Mouse (Mus musculus) hindbrain, embryonic 15.5 days (tissue): ENCODE measurements around the gene Ccna2. TPM values are rescaled to one million over a fixed set of nuclear protein-coding genes. Genes with fewer than 3 reads are reported as not detected.
"Not testable (repeated sequence)": the region's sequence is repeated elsewhere in the genome, so short reads cannot be mapped to it uniquely, and the experiment has no call there.

Experiments used
- ATAC-seq: fragments of 200-750 bp; cut with Nextera tagmentation; 2 replicates; pipeline ENCODE4 v1.8.0; 2017; ENCODE audit warnings: low read depth, moderate number of reproducible peaks, moderate TSS enrichment; ENCODE audit not compliant: low FRiP score
- H3K27ac ChIP-seq: fragments of 300-500 bp; sonication (generic); replicated peaks from 2 replicates; pipeline ENCODE4 v1.5.1; 2015; ENCODE audit warnings: mild to moderate bottlenecking, inconsistent platforms
- H3K27me3 ChIP-seq: fragments of 300-500 bp; sonication (generic); 2 replicates; pipeline ENCODE4 v1.6.1; 2015; ENCODE audit warnings: control low read depth, inconsistent platforms
- H3K36me3 ChIP-seq: fragments of 300-500 bp; sonication (generic); 2 replicates; pipeline ENCODE4 v1.6.1; 2015; ENCODE audit warnings: control low read depth, inconsistent platforms
- H3K4me1 ChIP-seq: fragments of 300-500 bp; sonication (generic); replicated peaks from 2 replicates; pipeline ENCODE4 v1.6.1; 2015; ENCODE audit warnings: control low read depth, inconsistent platforms
- H3K4me2 ChIP-seq: fragments of 300-500 bp; sonication (generic); 2 replicates; pipeline ENCODE4 v1.6.1; 2015; ENCODE audit warnings: moderate library complexity, mild to moderate bottlenecking, inconsistent platforms
- H3K4me3 ChIP-seq: fragments of 300-500 bp; sonication (generic); 2 replicates; pipeline ENCODE4 v1.5.1; 2015; ENCODE audit warnings: mild to moderate bottlenecking, inconsistent platforms
- H3K9ac ChIP-seq: fragments of 300-500 bp; sonication (generic); 2 replicates; pipeline ENCODE4 v1.6.1; 2015; ENCODE audit warnings: inconsistent platforms
- H3K9me3 ChIP-seq: fragments of 300-500 bp; sonication (generic); 2 replicates; pipeline ENCODE4 v1.6.1; 2016; ENCODE audit warnings: control low read depth, inconsistent platforms
- WGBS: fragments of 180-500 bp; shearing (Covaris S2); methylation state at CpG from one replicate; pipeline ENCODE4 v1.1.7; 2015; 5-methylcytosine and 5-hydroxymethylcytosine counted together
- polyA plus RNA-seq: library from polyadenylated mRNA; unstranded; fragments of >200 nt; fragmentation: Nextera tagmentation; extraction: Ambion mirVana; gene quantifications from 2 replicates; pipeline ENCODE4 v1.2.1, GENCODE M21; 2015

The Ccna2 gene
- polyA plus RNA-seq: 37.7 and 46.5 TPM in 2 replicates

- Histone ChIP-seq H3K9ac (peak within 1 kb of the TSS; percentile 60), H3K27me3 (no peaks in the 10 kb centered on the region), H3K27ac (peak within 1 kb of the TSS; percentile 90), H3K4me2 (peak within 1 kb of the TSS; percentile 99), H3K4me1 (peaks cover 15% of the 10 kb centered on the region), H3K4me3 (peak within 1 kb of the TSS; percentile 77), H3K9me3 (no peaks in the 10 kb centered on the region), H3K36me3 (peaks cover 16% of the 10 kb centered on the region)
- peak; percentile 100 for ATAC-seq
- WGBS: under 1% methylated on average over 60 of the region's 60 CpGs
These were observed at the start of gene Ccna2 for GRCm38 (mm10) chr3:36571827-36572378. TSS of gene Ccna2 (minus strand) at chr3:36572150.

- H3K9ac ChIP-seq: no peak overlapping the region
- H3K4me1 ChIP-seq: peaks cover 6% of the 10 kb centered on the region
- H3K4me2 ChIP-seq: no peak overlapping the region
- H3K27me3 ChIP-seq: no peaks in the 10 kb centered on the region
- no peak for ATAC-seq
- no peak overlapping the region for H3K4me3 ChIP-seq
- no peak overlapping the region for H3K27ac ChIP-seq
- WGBS: 80% methylated on average over 7 of the region's 7 CpGs
- H3K36me3 ChIP-seq: no peaks in the 10 kb centered on the region
- no peaks in the 10 kb centered on the region for H3K9me3 ChIP-seq
These were observed 46.2 kb upstream of the Ccna2 start for GRCm38 (mm10) chr3:36618181-36618580.

GRCm38 (mm10) chr3:36613908-36614255 lies 41.9 kb upstream of the Ccna2 start:
- Histone ChIP-seq H3K4me3 (peak overlapping the region; percentile 72), H3K4me2 (peak overlapping the region; percentile 61), H3K9me3 (no peaks in the 10 kb centered on the region), H3K4me1 (peaks cover 12% of the 10 kb centered on the region), H3K9ac (no peak overlapping the region), H3K27ac (peak overlapping the region; percentile 85), H3K36me3 (0 out of 2 replicates have a peak, but pooled peaks cover 4% of the 10 kb centered on the region), H3K27me3 (no peaks in the 10 kb centered on the region)
- WGBS: 59% methylated on average over 5 of the region's 5 CpGs
- ATAC-seq: no peak

GRCm38 (mm10) chr3:36613202-36613907 lies 41.4 kb upstream of the Ccna2 start, which contains the start of gene Bbs7:
TSS of gene Bbs7 (minus strand) at chr3:36613477.
- no peaks in the 10 kb centered on the region for H3K9me3 ChIP-seq
- H3K4me3 ChIP-seq: peak within 1 kb of the TSS; percentile 72
- ATAC-seq: peak; percentile 99
- H3K9ac ChIP-seq: peak within 1 kb of the TSS; percentile 82
- 0 out of 2 replicates have a peak, but pooled peaks cover 4% of the 10 kb centered on the region for H3K36me3 ChIP-seq
- WGBS: 3% methylated on average over 34 of the region's 38 CpGs
- H3K27me3 ChIP-seq: no peaks in the 10 kb centered on the region
- peaks cover 12% of the 10 kb centered on the region for H3K4me1 ChIP-seq
- H3K27ac ChIP-seq: peak within 1 kb of the TSS; percentile 85
- peak within 1 kb of the TSS; percentile 61 for H3K4me2 ChIP-seq

GRCm38 (mm10) chr3:36612687-36613086 lies 40.7 kb upstream of the Ccna2 start:
- H3K9ac ChIP-seq: peak overlapping the region; percentile 82
- peak overlapping the region; percentile 85 for H3K27ac ChIP-seq
- WGBS: 3% methylated on average over 6 of the region's 6 CpGs
- ATAC-seq: peak; percentile 50
- H3K36me3 ChIP-seq: 0 out of 2 replicates have a peak, but pooled peaks cover 4% of the 10 kb centered on the region
- peak overlapping the region; percentile 61 for H3K4me2 ChIP-seq
- H3K4me1 ChIP-seq: peaks cover 12% of the 10 kb centered on the region
- H3K4me3 ChIP-seq: peak overlapping the region; percentile 72
- no peaks in the 10 kb centered on the region for H3K9me3 ChIP-seq
- H3K27me3 ChIP-seq: no peaks in the 10 kb centered on the region

GRCm38 (mm10) chr3:36605894-36606783 lies 34.2 kb upstream of the Ccna2 start:
- H3K27me3 ChIP-seq: no peaks in the 10 kb centered on the region
- H3K4me1 ChIP-seq: no peaks in the 10 kb centered on the region
- no peak for ATAC-seq
- no peak overlapping the region for H3K4me3 ChIP-seq
- H3K27ac ChIP-seq: no peak overlapping the region
- no peaks in the 10 kb centered on the region for H3K9me3 ChIP-seq
- 82% methylated on average over 7 of the region's 7 CpGs for WGBS
- H3K36me3 ChIP-seq: peaks cover 9% of the 10 kb centered on the region; the same call in 1 of the 2 replicates
- no peak overlapping the region for H3K9ac ChIP-seq
- no peak overlapping the region for H3K4me2 ChIP-seq

- ATAC-seq, H3K4me2 ChIP-seq, H3K27me3 ChIP-seq, H3K27ac ChIP-seq, H3K4me3 ChIP-seq, H3K4me1 ChIP-seq, H3K9ac ChIP-seq, H3K9me3 ChIP-seq: not testable (repeated sequence)
- 0 out of 2 replicates have a peak, but pooled peaks cover 11% of the 10 kb centered on the region for H3K36me3 ChIP-seq
- 92% methylated on average over 9 of the region's 9 CpGs for WGBS
These were observed 27.8 kb upstream of the Ccna2 start for GRCm38 (mm10) chr3:36599773-36600172.

- Histone ChIP-seq H3K4me2 (no peak overlapping the region), H3K9ac (no peak overlapping the region), H3K9me3 (no peaks in the 10 kb centered on the region), H3K4me3 (no peak overlapping the region), H3K36me3 (0 out of 2 replicates have a peak, but pooled peaks cover 11% of the 10 kb centered on the region), H3K27me3 (no peaks in the 10 kb centered on the region), H3K27ac (no peak overlapping the region), H3K4me1 (no peaks in the 10 kb centered on the region)
- no peak for ATAC-seq
- WGBS: 72% methylated on average over 3 of the region's 3 CpGs
These were observed 26.9 kb upstream of the Ccna2 start for GRCm38 (mm10) chr3:36598811-36599210.

- Histone ChIP-seq H3K9ac (peak overlapping the region; percentile 44), H3K27me3 (no peaks in the 10 kb centered on the region), H3K27ac (no peak overlapping the region), H3K4me2 (peak overlapping the region; percentile 99), H3K4me3 (peak overlapping the region; percentile 77), H3K4me1 (peaks cover 15% of the 10 kb centered on the region), H3K36me3 (peaks cover 21% of the 10 kb centered on the region), H3K9me3 (no peaks in the 10 kb centered on the region)
- ATAC-seq: no peak; the same call in 1 of the 2 replicates
- WGBS: under 1% methylated on average over 46 of the region's 46 CpGs
These were observed 556 bp downstream of the Ccna2 start for GRCm38 (mm10) chr3:36571361-36571826.

- Histone ChIP-seq H3K36me3 (peaks cover 33% of the 10 kb centered on the region), H3K9ac (no peak overlapping the region), H3K27ac (no peak overlapping the region), H3K4me2 (peak overlapping the region; percentile 99), H3K9me3 (no peaks in the 10 kb centered on the region), H3K27me3 (no peaks in the 10 kb centered on the region), H3K4me1 (peaks cover 15% of the 10 kb centered on the region), H3K4me3 (no peak overlapping the region)
- no peak for ATAC-seq
- 87% methylated on average over 5 of the region's 5 CpGs for WGBS
These were observed 2.1 kb downstream of the Ccna2 start for GRCm38 (mm10) chr3:36569836-36570235.

- 93% methylated on average over 3 of the region's 3 CpGs for WGBS
- Histone ChIP-seq H3K9ac (no peak overlapping the region), H3K27ac (no peak overlapping the region), H3K4me2 (no peak overlapping the region), H3K27me3 (no peaks in the 10 kb centered on the region), H3K4me1 (no peaks in the 10 kb centered on the region), H3K36me3 (peaks cover 84% of the 10 kb centered on the region), H3K9me3 (no peaks in the 10 kb centered on the region), H3K4me3 (no peak overlapping the region)
- no peak for ATAC-seq
These were observed 8.3 kb downstream of the Ccna2 start for GRCm38 (mm10) chr3:36563666-36564065.
